Mouse (Mus musculus) myocyte (in vitro differentiated cells): ENCODE data around the gene Csad. TPM values are rescaled to one million over a fixed set of nuclear protein-coding genes. Genes with fewer than 3 reads are reported as not detected.

ENCODE experiments used
- H3K27me3 ChIP-seq: one replicate; pipeline ENCODE4 v1.6.1; 2011; ENCODE audit not compliant: control insufficient read depth, insufficient read depth, insufficient read length
- H3K36me3 ChIP-seq: one replicate; pipeline ENCODE4 v1.6.1; 2011; ENCODE audit not compliant: control insufficient read depth, insufficient read depth
- H3K4me2 ChIP-seq: one replicate; pipeline ENCODE4 v1.6.1; 2011; ENCODE audit warnings: low read depth, control low read depth
- H3K4me3 ChIP-seq: one replicate; pipeline ENCODE4 v1.5.1; 2011; ENCODE audit warnings: mild to moderate bottlenecking, control low read depth, moderate library complexity
- H3K79me2 ChIP-seq: one replicate; pipeline ENCODE4 v1.6.1; 2011; ENCODE audit not compliant: control insufficient read depth, insufficient read depth
- H3ac ChIP-seq: one replicate; pipeline ENCODE4 v1.6.1; 2011; ENCODE audit not compliant: control insufficient read depth, insufficient read length
- CEBPB ChIP-seq: IDR thresholded peaks from 2 replicates; pipeline ENCODE4 v1.6.1; 2011; ENCODE audit warnings: mild to moderate bottlenecking, moderate library complexity; ENCODE audit not compliant: poor library complexity, insufficient read depth, severe bottlenecking
- E2F4 ChIP-seq: IDR thresholded peaks from one replicate; pipeline ENCODE4 v1.6.1; 2011; ENCODE audit warnings: mild to moderate bottlenecking, control low read depth, moderate library complexity; ENCODE audit not compliant: insufficient read depth
- MAX ChIP-seq: IDR thresholded peaks from one replicate; pipeline ENCODE4 v1.6.1; 2011; ENCODE audit warnings: low read depth, mild to moderate bottlenecking, control low read depth
- MYOD1 ChIP-seq, 3 experiments: IDR thresholded peaks; one replicate each; pipeline ENCODE4 v1.6.1; 2011; ENCODE audit warnings: control low read depth in 2 of 3, low read depth in 2 of 3, mild to moderate bottlenecking in 2 of 3, moderate library complexity in 1 of 3; ENCODE audit not compliant: insufficient read length in 2 of 3, control insufficient read depth in 1 of 3
- MYOG ChIP-seq, 3 experiments: IDR thresholded peaks; one replicate each; pipeline ENCODE4 v1.6.1; 2011; ENCODE audit warnings: control low read depth in 2 of 3, low read depth in 2 of 3, mild to moderate bottlenecking in 2 of 3; ENCODE audit not compliant: insufficient read length in 2 of 3, control insufficient read depth in 1 of 3, insufficient read depth in 1 of 3
- POLR2A ChIP-seq: IDR thresholded peaks from one replicate; pipeline ENCODE4 v1.6.1; 2011; ENCODE audit warnings: low read depth, mild to moderate bottlenecking, control low read depth, moderate library complexity; ENCODE audit not compliant: insufficient read length
- POLR2AphosphoS2 ChIP-seq: IDR thresholded peaks from one replicate; pipeline ENCODE4 v1.6.1; 2011; ENCODE audit warnings: low read depth, control low read depth; ENCODE audit not compliant: insufficient read length
- REST ChIP-seq: IDR thresholded peaks from one replicate; pipeline ENCODE4 v1.6.1; 2011; ENCODE audit warnings: mild to moderate bottlenecking, control low read depth, moderate library complexity; ENCODE audit not compliant: insufficient read depth, insufficient read length
- SRF ChIP-seq: IDR thresholded peaks from one replicate; pipeline ENCODE4 v1.6.1; 2011; ENCODE audit warnings: low read depth; ENCODE audit not compliant: control insufficient read depth, insufficient read length
- TCF12 ChIP-seq: IDR thresholded peaks from one replicate; pipeline ENCODE4 v1.6.1; 2011; ENCODE audit warnings: mild to moderate bottlenecking, control low read depth; ENCODE audit not compliant: poor library complexity, insufficient read depth, severe bottlenecking
- TCF3 ChIP-seq: IDR thresholded peaks from one replicate; pipeline ENCODE4 v1.6.1; 2011; ENCODE audit warnings: low read depth, control low read depth; ENCODE audit not compliant: insufficient read length
- USF1 ChIP-seq: IDR thresholded peaks from one replicate; pipeline ENCODE4 v1.6.1; 2011; ENCODE audit warnings: low read depth, mild to moderate bottlenecking, control low read depth, moderate library complexity
- polyA plus RNA-seq: library from polyadenylated mRNA; unstranded; fragments of >200 nt; fragmentation: generic; extraction: Trizol; gene quantifications from one replicate; pipeline ENCODE4 v1.2.1, GENCODE M21; 2012; ENCODE audit warnings: missing spikeins

The Csad gene
- polyA plus RNA-seq, 1 experiment, result 18.8 TPM

DNA sequence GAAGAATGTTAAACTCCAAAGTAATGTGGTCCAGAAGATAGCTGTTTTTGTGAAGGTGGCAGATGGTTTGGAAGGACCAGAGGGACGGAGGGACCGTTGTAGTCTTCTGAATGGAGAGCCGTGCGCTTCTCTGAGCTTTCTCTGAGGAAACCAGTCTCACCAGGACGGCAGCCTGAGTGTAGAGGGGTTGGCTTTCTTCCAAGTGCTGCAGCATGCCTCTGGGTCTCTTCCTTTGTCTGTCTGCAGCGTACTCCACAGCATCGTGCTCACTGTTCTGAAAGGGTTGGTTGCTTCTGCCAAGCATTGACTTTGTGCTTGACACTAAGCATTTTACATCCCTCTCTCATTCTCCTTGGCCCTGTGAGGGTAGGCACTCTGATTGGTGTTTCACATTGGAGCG is 1.3 kb upstream of the Csad start:
- H3ac ChIP-seq, result no peak overlapping the region
- H3K27me3 ChIP-seq, result no peaks in the 10 kb centered on the region
- TF ChIP-seq TCF12 (no peak), REST (no peak), TCF3 (no peak)
- no peak overlapping the region for H3K4me3 ChIP-seq
- H3K79me2 ChIP-seq, result peaks cover 37% of the 10 kb centered on the region
- H3K36me3 ChIP-seq, result peaks cover 44% of the 10 kb centered on the region
- H3K4me2 ChIP-seq, result no peak overlapping the region

- no peaks in the 10 kb centered on the region for H3K27me3 ChIP-seq
- TF ChIP-seq E2F4 (no peak), MYOG (IDR thresholded peaks at IDR 0.05; ENCODE audit: control insufficient read depth in 1 of 3, insufficient read depth in 1 of 3, insufficient read length in 2 of 3, low read depth in 2 of 3) (peak in 1 of 3 experiments; percentile 41), USF1 (no peak), MYOD1 (IDR thresholded peaks at IDR 0.05; ENCODE audit: control insufficient read depth in 1 of 3, insufficient read length in 2 of 3, low read depth in 2 of 3) (peak in 1 of 3 experiments; percentile 10), POLR2AphosphoS2 (peak; percentile 51), POLR2A (peak; percentile 46), SRF (peak; percentile 35), TCF3 (no peak)
- peaks cover 36% of the 10 kb centered on the region for H3K36me3 ChIP-seq
- H3K4me2 ChIP-seq, result peak overlapping the region; percentile 87
- H3ac ChIP-seq, result peak overlapping the region; percentile 73
- H3K4me3 ChIP-seq, result peak overlapping the region; percentile 59
- H3K79me2 ChIP-seq, result peaks cover 37% of the 10 kb centered on the region
Measured at GRCm38 (mm10) chr15:102203835-102204381, 616 bp downstream of the Csad start.

GRCm38 (mm10) chr15:102202971-102203834 is 1.3 kb downstream of the Csad start, which contains the start of gene Zfp740:
Zfp740 (plus strand) TSS chr15:102203249.
- no peaks in the 10 kb centered on the region for H3K27me3 ChIP-seq
- peaks cover 29% of the 10 kb centered on the region for H3K36me3 ChIP-seq
- TF ChIP-seq TCF3, result peak; percentile 31
- no peak for TF ChIP-seq SRF
- TF ChIP-seq CEBPB, result peak; percentile 75; the same call in 1 of the 2 replicates
- TF ChIP-seq MYOD1 (IDR thresholded peaks at IDR 0.05; ENCODE audit: control insufficient read depth in 1 of 3, insufficient read length in 2 of 3, low read depth in 2 of 3), result peak in 2 of 3 experiments; percentile 78 to 89
- peak; percentile 44 for TF ChIP-seq TCF12
- TF ChIP-seq MYOG (IDR thresholded peaks at IDR 0.05; ENCODE audit: control insufficient read depth in 1 of 3, insufficient read depth in 1 of 3, insufficient read length in 2 of 3, low read depth in 2 of 3), result peak in 2 of 3 experiments; percentile 83 to 91
- peak; percentile 55 for TF ChIP-seq POLR2A
- TF ChIP-seq REST, result no peak
- TF ChIP-seq E2F4, result no peak

GRCm38 (mm10) chr15:102198841-102199240 is 5.7 kb downstream of the Csad start:
- H3ac ChIP-seq, result no peak overlapping the region
- no peak overlapping the region for H3K4me2 ChIP-seq
- H3K4me3 ChIP-seq, result no peak overlapping the region
- no peaks in the 10 kb centered on the region for H3K79me2 ChIP-seq
- no peak for TF ChIP-seq TCF12
- TF ChIP-seq MAX, result no peak
- no peak for TF ChIP-seq USF1
- TF ChIP-seq REST, result no peak
- TF ChIP-seq POLR2A, result no peak
- no peak for TF ChIP-seq E2F4
- no peak for TF ChIP-seq MYOD1 (IDR thresholded peaks at IDR 0.05; ENCODE audit: control insufficient read depth in 1 of 3, insufficient read length in 2 of 3, low read depth in 2 of 3)
- TF ChIP-seq POLR2AphosphoS2, result no peak
- TF ChIP-seq TCF3, result no peak
- TF ChIP-seq SRF, result no peak
- TF ChIP-seq CEBPB, result no peak
- no peak for TF ChIP-seq MYOG (IDR thresholded peaks at IDR 0.05; ENCODE audit: control insufficient read depth in 1 of 3, insufficient read depth in 1 of 3, insufficient read length in 2 of 3, low read depth in 2 of 3)
- no peaks in the 10 kb centered on the region for H3K27me3 ChIP-seq
- H3K36me3 ChIP-seq, result no peaks in the 10 kb centered on the region

More at GRCm38 (mm10) chr15:102202971-102203834, 1.3 kb downstream of the Csad start, which contains the start of gene Zfp740:
- Histone ChIP-seq H3K4me2 (peak within 1 kb of the TSS; percentile 87), H3K4me3 (peak within 1 kb of the TSS; percentile 59), H3ac (peak within 1 kb of the TSS; percentile 73), H3K79me2 (peaks cover 37% of the 10 kb centered on the region)

GRCm38 (mm10) chr15:102195373-102195772 is 9.2 kb downstream of the Csad start:
- Histone ChIP-seq H3ac (no peak overlapping the region), H3K4me3 (no peak overlapping the region), H3K79me2 (no peaks in the 10 kb centered on the region), H3K4me2 (no peak overlapping the region), H3K36me3 (no peaks in the 10 kb centered on the region), H3K27me3 (no peaks in the 10 kb centered on the region)
- TF ChIP-seq MAX (no peak), SRF (no peak), TCF12 (no peak)
